In genomic region chr17:10383406-10383805, GRCm38 (mm10) we compare ENCODE assay signal across 23 mouse cellular contexts.
DNase-seq lines count a peak whose midpoint lies in the region; ATAC-seq and TF ChIP-seq lines count a peak whose summit lies in the region.
"Had no signal": no experiment of that assay in that cellular context is flagged by ENCODE, and none has a peak within 500 bp of the region (broad histone marks: within the 10 kb centered on the region; RNA-seq: fewer than 3 reads in every experiment).

No protein-coding gene starts in this region.

- peak; percentile 31 for ATAC-seq in liver, postnatal 0 days
- ATAC-seq in liver, embryonic 11.5 days (replicated peaks; ENCODE audit: low FRiP score) = no peak
- ATAC-seq in megakaryocyte progenitor cell, adult 5-6 weeks (replicated peaks; ENCODE audit: poor library complexity) = peak; percentile 77
- ATAC-seq: CD4-positive, CD25-positive, alpha-beta regulatory T cell, adult 4 months; forebrain, embryonic 14.5 days; hindbrain, postnatal 0 days had no signal

- DNase-seq in heart, adult 11 months = peak; percentile 95
- DNase-seq in heart, postnatal 4 days = no peak
- DNase-seq in liver, postnatal 0 days = no peak
- DNase-seq in liver, embryonic 11.5 days (ENCODE audit: low spot score) = no peak
- no peak for DNase-seq in forebrain, embryonic 10.5 days (ENCODE audit: extremely low spot score, low spot score)
- DNase-seq in midbrain, embryonic 10.5 days (ENCODE audit: low spot score) = no peak
- DNase-seq: adrenal gland, postnatal 10 days; B cell, adult 2 months; cerebellum, adult 11-12 months; cerebellum, adult 9-10 months; cerebellum, postnatal 36 days; gastrocnemius, adult 2 months; gastrocnemius, postnatal 36 days; heart, adult 2 months; heart, postnatal 36 days had no signal

- 62% methylated on average over 6 of the region's 6 CpGs for WGBS in liver, postnatal 0 days (ENCODE audit: insufficient replicate concordance)
- WGBS in liver, embryonic 11.5 days = 68% methylated on average over 6 of the region's 6 CpGs
- WGBS in forebrain, embryonic 10.5 days = 91% methylated on average over 6 of the region's 6 CpGs
- 90% methylated on average over 6 of the region's 6 CpGs for WGBS in midbrain, embryonic 10.5 days

- H3K9me3 ChIP-seq in liver, postnatal 0 days (ENCODE audit: low read length) = no peaks in the 10 kb centered on the region
- no peaks in the 10 kb centered on the region for H3K9me3 ChIP-seq in liver, embryonic 11.5 days (ENCODE audit: control insufficient read depth, low read length)
- H3K9me3 ChIP-seq in forebrain, embryonic 10.5 days = no peaks in the 10 kb centered on the region
- H3K9me3 ChIP-seq in midbrain, embryonic 10.5 days (replicated peaks) = no peaks in the 10 kb centered on the region
- H3K9me3 ChIP-seq: embryonic facial prominence, embryonic 10.5 days; G1E; heart, embryonic 12.5 days; hindbrain, embryonic 12.5 days had no signal

- no peak for TF ChIP-seq CTCF in liver, postnatal 0 days (IDR thresholded peaks at IDR 0.05; ENCODE audit: low read depth)

- no peak overlapping the region for H3K4me2 ChIP-seq in liver, postnatal 0 days (ENCODE audit: low read depth, low read length)
- no peak overlapping the region for H3K4me2 ChIP-seq in liver, embryonic 11.5 days
- H3K4me2 ChIP-seq: heart, embryonic 12.5 days; hindbrain, embryonic 12.5 days had no signal

- H3K4me1 ChIP-seq in liver, postnatal 0 days (ENCODE audit: insufficient read depth) = no peaks in the 10 kb centered on the region
- H3K4me1 ChIP-seq in liver, embryonic 11.5 days (replicated peaks; ENCODE audit: control insufficient read depth, insufficient read depth, low read length) = no peaks in the 10 kb centered on the region; the same call in 1 of the 2 replicates
- no peaks in the 10 kb centered on the region for H3K4me1 ChIP-seq in forebrain, embryonic 10.5 days
- peaks cover 4% of the 10 kb centered on the region; the same call in 1 of the 2 replicates for H3K4me1 ChIP-seq in midbrain, embryonic 10.5 days

- no peak overlapping the region for H3K9ac ChIP-seq in liver, postnatal 0 days (replicated peaks)
- H3K9ac ChIP-seq in liver, embryonic 11.5 days (ENCODE audit: low read depth, low read length) = no peak overlapping the region
- H3K9ac ChIP-seq: heart, embryonic 12.5 days; hindbrain, embryonic 12.5 days had no signal

- no peak overlapping the region for H3K27ac ChIP-seq in liver, postnatal 0 days (ENCODE audit: low read depth)
- H3K27ac ChIP-seq in liver, embryonic 11.5 days (ENCODE audit: low read depth, low read length) = no peak overlapping the region
- no peak overlapping the region for H3K27ac ChIP-seq in forebrain, embryonic 10.5 days
- no peak overlapping the region for H3K27ac ChIP-seq in midbrain, embryonic 10.5 days (replicated peaks)
- H3K27ac ChIP-seq: embryonic facial prominence, embryonic 10.5 days; gastrocnemius, adult 2 months; heart, adult 2 months; hindbrain, embryonic 12.5 days; hindbrain, postnatal 0 days had no signal

- no peaks in the 10 kb centered on the region for H3K36me3 ChIP-seq in liver, postnatal 0 days (replicated peaks; ENCODE audit: insufficient read depth, low read length)
- no peaks in the 10 kb centered on the region for H3K36me3 ChIP-seq in liver, embryonic 11.5 days (ENCODE audit: control insufficient read depth, insufficient read depth, low read length)
- no peaks in the 10 kb centered on the region for H3K36me3 ChIP-seq in forebrain, embryonic 10.5 days (replicated peaks)
- no peaks in the 10 kb centered on the region for H3K36me3 ChIP-seq in midbrain, embryonic 10.5 days
- H3K36me3 ChIP-seq: embryonic facial prominence, embryonic 10.5 days; G1E; heart, embryonic 12.5 days; hindbrain, embryonic 12.5 days had no signal

- no peak for TF ChIP-seq EP300 in liver, postnatal 0 days (IDR thresholded peaks at IDR 0.05; ENCODE audit: low read depth)

- no peaks in the 10 kb centered on the region for H3K27me3 ChIP-seq in liver, postnatal 0 days (ENCODE audit: insufficient read depth, low read length)
- H3K27me3 ChIP-seq in liver, embryonic 11.5 days (replicated peaks; ENCODE audit: control insufficient read depth, insufficient read depth, low read length) = no peaks in the 10 kb centered on the region
- no peaks in the 10 kb centered on the region for H3K27me3 ChIP-seq in forebrain, embryonic 10.5 days (ENCODE audit: poor library complexity, severe bottlenecking)
- no peaks in the 10 kb centered on the region for H3K27me3 ChIP-seq in midbrain, embryonic 10.5 days (ENCODE audit: low read depth, poor library complexity, severe bottlenecking)
- H3K27me3 ChIP-seq: heart, embryonic 12.5 days; hindbrain, embryonic 12.5 days had no signal

- no peak overlapping the region for H3K4me3 ChIP-seq in liver, postnatal 0 days (ENCODE audit: low read depth, low read length)
- no peak overlapping the region for H3K4me3 ChIP-seq in liver, embryonic 11.5 days (ENCODE audit: low read depth, low read length)
- no peak overlapping the region for H3K4me3 ChIP-seq in forebrain, embryonic 10.5 days
- no peak overlapping the region for H3K4me3 ChIP-seq in midbrain, embryonic 10.5 days
- H3K4me3 ChIP-seq: embryonic facial prominence, embryonic 10.5 days; gastrocnemius, adult 2 months; heart, adult 2 months; heart, embryonic 12.5 days; hindbrain, embryonic 12.5 days had no signal
